ENCODE assay signal across 32 mouse cellular contexts in the genomic region with DNA sequence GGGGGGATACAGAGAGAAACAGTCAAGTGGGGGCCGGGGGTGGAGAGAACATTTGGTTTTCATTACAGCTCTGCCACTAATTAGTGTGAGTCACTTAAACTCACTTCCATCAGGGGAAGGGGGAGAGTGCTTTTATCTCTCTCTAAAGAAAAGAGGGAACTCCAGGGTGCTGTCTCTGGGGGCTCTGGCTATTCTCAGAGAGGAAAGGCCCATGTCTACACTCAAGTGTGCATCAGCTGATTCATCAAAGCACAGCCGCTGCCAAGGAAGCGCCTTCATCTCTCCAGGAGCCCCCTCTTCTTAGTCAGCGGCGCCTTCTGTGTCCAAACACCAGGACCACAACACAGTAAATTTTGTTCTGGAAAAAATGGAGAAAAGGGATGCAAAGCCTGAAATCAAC. TPM values are rescaled to one million over a fixed set of nuclear protein-coding genes. Genes with fewer than 3 reads are reported as not detected.
DNase-seq lines count a peak whose midpoint lies in the region; ATAC-seq and TF ChIP-seq lines count a peak whose summit lies in the region.
"Had no signal": no experiment of that assay in that cellular context is flagged by ENCODE, and none has a peak within 500 bp of the region (broad histone marks: within the 10 kb centered on the region; RNA-seq: fewer than 3 reads in every experiment).

No protein-coding gene starts in this region.

- 30% methylated on average over 5 of the region's 5 CpGs for WGBS in olfactory bulb, adult 2 months

- ATAC-seq in frontal cortex, adult (ENCODE audit: low TSS enrichment), result peak; percentile 28; the same call in 1 of the 2 replicates
- ATAC-seq: activated CD4-positive, CD25-positive, alpha-beta regulatory T cell, adult 4 months; forebrain, embryonic 14.5 days; inflammation-experienced regulatory T-cells, adult 6 months; intestine, embryonic 16.5 days had no signal

- no peak overlapping the region for H3K4me3 ChIP-seq in olfactory bulb, adult 2 months (ENCODE audit: insufficient read depth, low read depth, low read length)
- H3K4me3 ChIP-seq: forebrain, embryonic 10.5 days; gastrocnemius, adult 2 months; heart, embryonic 10.5 days; heart, embryonic 13.5 days had no signal

- TF ChIP-seq CTCF in olfactory bulb, adult 2 months (IDR thresholded peaks at IDR 0.05; ENCODE audit: insufficient read depth, low read depth, low read length), result no peak

- peak; percentile 14 for DNase-seq in embryo, embryonic 9.5 days (ENCODE audit: extremely low spot score)
- DNase-seq in embryo, embryonic 11 days, result no peak
- no peak for DNase-seq in frontal cortex, postnatal 36 days (ENCODE audit: low spot score in 2 of 2)
- peak; percentile 24 for DNase-seq in NIH3T3 (ENCODE audit: low read depth)
- no peak for DNase-seq in gastrocnemius, adult 18-20 months (ENCODE audit: low spot score)
- DNase-seq in cerebellum, adult 11-12 months, result no peak
- DNase-seq: adrenal gland, adult 8-10 months; adrenal gland, postnatal 25 days; B cell, adult 2 months; cerebellum, adult 11 months; cerebellum, adult 8-10 months; cerebellum, postnatal 10 days; cerebellum, postnatal 36 days; gastrocnemius, adult 2 months; gastrocnemius, postnatal 14 days; heart, adult 18-20 months; heart, postnatal 14 days; heart, postnatal 4 days; kidney, adult 18-20 months; kidney, adult 9 months had no signal

- H3K4me1 ChIP-seq in olfactory bulb, adult 2 months (ENCODE audit: control insufficient read depth, insufficient read depth, low read length), result peaks cover 18% of the 10 kb centered on the region
- H3K4me1 ChIP-seq: heart, embryonic 13.5 days had no signal

- no peak for TF ChIP-seq POLR2A in olfactory bulb, adult 2 months (IDR thresholded peaks at IDR 0.05; ENCODE audit: insufficient read depth, low read depth, low read length)

- H3K27ac ChIP-seq in olfactory bulb, adult 2 months (ENCODE audit: insufficient read depth, low read depth, low read length), result peak overlapping the region; percentile 55
- H3K27ac ChIP-seq: forebrain, embryonic 10.5 days; gastrocnemius, adult 2 months; heart, embryonic 10.5 days; heart, embryonic 13.5 days; hindbrain, embryonic 14.5 days; hindbrain, postnatal 0 days had no signal

RNA-seq across cellular contexts. Expression of gene Mcub, which starts 12.3 kb away (rescaled TPM):
- not detected in 2 replicates for polyA plus RNA-seq in olfactory bulb, adult 2 months (2012; ENCODE audit: insufficient read depth, insufficient read length, low replicate concordance, missing spikeins)
- 1 to 10 TPM; 1.2 to 1.3 TPM for total RNA-seq in gastrocnemius, adult 18-20 months (2021)
- total RNA-seq: G1E had no signal
- polyA plus RNA-seq: G1E had no signal

Comparison
In these comparisons a context has a peak if more than half of its experiments do, and no peak if none do; other contexts are left out.
1. DNase-seq: peak in embryo, embryonic 9.5 days (single experiment) and NIH3T3 (single experiment); none in embryo, embryonic 11 days (single experiment), frontal cortex, postnatal 36 days (0 of 2), gastrocnemius, adult 18-20 months (single experiment) and cerebellum, adult 11-12 months (single experiment).